Mouse (Mus musculus) frontal cortex, postnatal 10 days (tissue): ENCODE data around the gene Astn1.

Source experiments
- DNase-seq, 2 experiments: peaks; one replicate each; pipeline ENCODE4 v3.0.0; 2022; ENCODE audit warnings: low spot score in 2 of 2, mixed read lengths in 1 of 2

Astn1 gene

DNA sequence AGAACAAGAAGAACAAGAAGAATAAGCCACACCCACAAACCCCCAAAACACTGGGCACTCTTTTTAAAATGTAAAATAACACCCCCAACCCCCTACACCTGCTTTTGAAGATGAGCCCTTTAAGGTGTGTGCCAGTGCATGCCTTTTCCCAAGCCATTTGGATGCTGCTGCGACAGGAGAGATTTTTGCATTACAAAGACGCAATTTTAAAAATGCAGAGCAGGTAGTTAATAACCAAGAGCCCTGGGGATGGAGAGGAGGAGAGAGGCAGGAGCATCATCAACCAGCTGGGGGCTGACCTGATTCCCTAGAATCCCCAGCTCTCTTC lies at the start of gene Astn1:
Gene Astn1 (plus strand): TSS at position 310 of the 328 bp plus-strand sequence.
- no peak for DNase-seq

GRCm38 (mm10) chr1:158323325-158323724 lies 38.7 kb upstream of the Astn1 start:
- DNase-seq = no peak

DNA sequence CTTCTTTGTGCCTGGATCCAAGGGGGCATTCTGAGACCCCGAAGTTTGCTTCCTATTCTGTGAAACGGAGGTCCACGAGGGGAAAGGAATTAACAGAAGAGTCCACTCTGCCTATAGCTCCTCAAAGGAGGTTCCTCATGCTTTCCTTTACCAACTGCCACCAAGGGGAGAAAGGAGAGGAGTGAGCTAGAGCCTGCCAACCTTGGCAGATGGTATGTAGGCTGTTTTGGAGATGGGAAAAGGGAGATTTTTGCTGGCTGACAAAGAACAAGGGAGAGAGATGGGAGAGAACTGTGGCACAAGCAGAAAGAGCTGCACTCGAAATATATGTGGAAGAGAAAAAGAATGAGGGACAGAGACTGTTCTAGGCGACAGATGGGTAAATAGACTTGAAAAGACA lies 33.9 kb upstream of the Astn1 start:
- no peak for DNase-seq

GRCm38 (mm10) chr1:158328839-158329238 lies 33.2 kb upstream of the Astn1 start:
- no peak for DNase-seq

- no peak for DNase-seq
Measured at GRCm38 (mm10) chr1:158343243-158343714, 18.8 kb upstream of the Astn1 start.

- DNase-seq = no peak
Measured at GRCm38 (mm10) chr1:158353656-158354371, 8.3 kb upstream of the Astn1 start.

DNA sequence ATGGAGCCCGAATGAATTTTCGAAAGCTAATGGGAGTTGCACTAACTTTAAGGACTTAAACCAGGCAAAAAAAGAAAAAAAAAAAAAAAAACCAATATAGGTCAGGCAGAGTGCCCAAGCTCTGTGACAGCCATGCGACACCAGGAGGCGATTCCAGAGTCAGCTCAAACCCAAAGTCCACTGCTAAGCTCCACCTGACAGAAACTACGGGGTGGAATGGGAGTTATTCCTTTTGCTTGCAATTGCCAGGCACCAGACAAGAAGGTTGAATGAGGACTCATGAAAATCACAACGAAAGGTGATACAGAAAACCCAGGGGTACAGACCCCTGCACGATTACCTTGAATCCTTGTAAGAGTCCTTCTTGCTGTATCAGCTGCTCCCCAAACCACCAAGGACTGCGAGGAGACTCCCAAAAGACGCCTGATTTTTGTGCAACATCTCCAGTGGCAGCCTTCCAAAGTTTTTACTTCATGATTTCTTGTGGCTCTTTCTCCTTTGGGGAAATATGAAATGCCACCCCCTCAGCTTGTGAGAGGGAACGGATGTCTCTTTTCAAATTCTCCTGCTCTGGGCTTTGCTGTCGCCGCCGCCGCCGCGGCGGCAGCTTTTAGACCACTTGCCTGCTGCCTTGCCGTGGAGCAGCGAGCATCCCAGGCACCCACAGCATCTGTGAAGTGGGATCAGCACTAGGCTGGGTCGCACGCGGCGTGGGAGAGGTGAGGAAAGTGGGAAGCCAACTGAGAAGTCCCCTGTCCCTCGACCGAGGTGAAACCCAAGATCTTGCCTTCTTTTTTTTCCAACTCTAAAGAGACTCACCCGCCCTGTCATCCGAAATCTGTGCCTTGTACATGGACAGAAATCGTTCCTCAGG lies 6.7 kb upstream of the Astn1 start:
- DNase-seq = peak; percentile 25 to 47

GRCm38 (mm10) chr1:158356051-158356461 lies 6.0 kb upstream of the Astn1 start, which contains the start of gene Brinp2:
Brinp2 (minus strand) TSS chr1:158356326.
- peak; percentile 89 to 90 for DNase-seq

- peak; percentile 32 to 46 for DNase-seq
Measured at GRCm38 (mm10) chr1:158362292-158363101, 424 bp downstream of the Astn1 start.

- no peak for DNase-seq
Measured at GRCm38 (mm10) chr1:158364461-158364860, 2.4 kb downstream of the Astn1 start.

GRCm38 (mm10) chr1:158382277-158382676 lies 20.2 kb downstream of the Astn1 start:
- DNase-seq = no peak

DNA sequence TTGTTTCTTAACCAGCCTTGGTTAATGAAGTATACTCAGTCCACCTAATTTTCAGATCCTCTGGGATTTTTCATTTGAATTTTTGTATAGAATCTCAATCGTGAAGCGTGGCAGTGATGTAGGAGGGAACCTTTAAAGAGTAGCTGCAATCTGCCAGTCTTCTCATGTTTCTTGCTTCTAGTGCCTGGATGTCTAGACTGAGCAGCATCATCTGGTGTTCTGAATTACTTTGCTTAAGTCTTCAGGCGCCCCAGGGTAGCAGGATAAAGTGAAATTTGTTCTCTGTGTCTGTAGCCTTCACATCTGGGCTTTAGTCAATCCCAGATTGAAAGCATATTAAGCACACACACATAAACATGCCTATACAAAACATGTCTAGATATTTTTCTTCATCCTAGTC lies 21.1 kb downstream of the Astn1 start:
- DNase-seq = no peak

GRCm38 (mm10) chr1:158385311-158385710 lies 23.2 kb downstream of the Astn1 start:
- no peak for DNase-seq

GRCm38 (mm10) chr1:158386781-158387180 lies 24.7 kb downstream of the Astn1 start:
- DNase-seq = no peak

DNA sequence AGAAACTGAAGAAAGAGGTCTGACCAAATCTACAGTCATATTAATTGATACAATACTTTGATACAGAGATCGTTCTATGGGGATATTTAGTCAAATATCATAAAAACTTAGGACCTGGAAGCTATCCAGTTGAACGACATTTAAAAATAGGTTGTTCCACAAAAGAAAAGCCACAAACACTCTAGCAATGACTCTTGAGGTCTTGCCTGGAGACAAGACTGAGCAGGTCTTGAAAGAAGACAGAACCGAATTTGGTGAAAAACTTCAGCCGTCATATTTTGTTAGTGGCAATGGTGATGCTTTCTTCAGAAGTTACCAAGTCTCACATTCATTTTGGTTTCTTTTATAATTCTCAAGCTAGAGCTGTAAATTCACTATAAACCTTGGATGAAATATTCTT lies 26.9 kb downstream of the Astn1 start:
- DNase-seq = no peak

DNA sequence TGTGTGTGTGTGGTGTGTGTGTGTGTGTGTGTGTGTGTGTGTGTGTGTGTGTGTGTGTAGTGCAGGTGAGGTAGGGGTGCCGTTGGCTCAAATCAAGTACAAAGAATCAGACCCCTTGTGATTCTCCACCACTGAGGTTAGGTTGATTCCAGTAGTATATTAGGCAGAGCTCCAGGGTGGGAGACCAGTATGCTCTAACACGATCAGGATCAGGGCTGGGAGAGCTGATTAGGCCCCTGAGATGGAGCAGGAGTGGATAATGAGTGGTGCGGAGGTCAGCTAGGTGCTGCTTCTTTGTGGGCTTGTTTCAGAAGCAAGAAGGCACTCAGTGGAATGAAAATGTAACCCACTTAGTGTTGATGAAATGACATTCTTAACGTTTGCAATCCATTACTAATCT lies 28.6 kb downstream of the Astn1 start:
- DNase-seq = no peak

- no peak for DNase-seq
Measured at GRCm38 (mm10) chr1:158397058-158397457, 35.0 kb downstream of the Astn1 start.

GRCm38 (mm10) chr1:158400898-158401297 lies 38.8 kb downstream of the Astn1 start:
- no peak for DNase-seq

DNA sequence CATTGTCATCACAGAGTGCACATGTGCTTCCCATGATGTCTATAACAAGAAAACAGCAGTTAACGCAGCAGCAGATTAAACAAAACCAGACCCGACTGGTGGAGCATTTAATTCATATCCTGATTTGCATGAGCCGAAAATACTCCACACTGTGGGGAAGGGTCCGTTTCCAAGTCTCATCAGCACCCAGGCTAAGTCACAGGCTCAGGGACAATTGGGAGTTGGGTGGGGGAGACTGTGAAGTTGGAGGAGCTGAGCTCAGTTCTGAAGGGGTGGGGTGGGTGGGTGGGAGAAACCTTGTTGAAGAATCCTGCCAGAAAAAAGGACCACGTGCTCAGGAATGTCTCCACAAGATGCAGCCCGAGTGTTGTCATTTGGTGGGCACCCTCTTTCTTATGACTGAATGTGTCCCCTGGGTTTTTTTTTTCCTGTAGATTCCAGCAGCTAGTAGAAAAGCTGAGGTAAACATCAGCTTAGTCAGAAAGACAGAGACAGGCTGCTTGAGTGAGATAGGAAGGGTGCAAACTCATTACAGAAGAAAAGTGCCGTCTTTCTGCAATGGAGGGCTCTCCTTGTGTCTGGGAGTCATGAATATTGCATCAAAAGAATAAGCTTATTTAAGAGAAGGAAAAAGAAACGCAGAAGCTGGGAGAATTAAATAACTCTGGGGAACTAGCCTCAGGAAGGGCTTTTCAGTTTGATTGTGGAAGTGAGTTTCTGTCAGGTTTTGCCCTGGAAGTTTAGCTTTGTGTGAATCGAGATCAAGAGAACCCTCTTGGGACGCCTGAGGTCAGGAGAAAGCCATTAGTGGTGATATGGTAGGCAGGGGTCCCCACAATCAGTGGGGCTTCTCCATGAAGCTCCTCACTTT lies 44.1 kb downstream of the Astn1 start:
- DNase-seq = no peak

DNA sequence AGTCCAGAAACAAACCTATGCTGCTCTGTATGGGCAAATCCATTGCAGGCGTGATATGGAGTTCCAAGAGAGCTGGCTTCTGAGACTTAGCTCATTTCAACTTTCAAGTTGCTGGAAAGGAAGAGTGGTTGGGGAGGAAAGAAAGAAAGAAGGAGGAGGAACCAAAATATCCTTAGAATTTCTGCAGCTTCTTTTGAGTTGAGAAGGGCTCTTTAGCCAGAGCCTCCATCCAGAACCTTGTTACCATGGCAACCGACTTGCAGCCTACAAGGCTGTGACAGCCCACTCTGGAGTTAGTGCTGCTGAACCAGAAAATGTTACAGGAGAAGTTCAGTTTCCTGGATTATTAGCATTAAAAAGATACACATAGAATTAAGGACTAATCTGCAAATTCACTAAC lies 46.1 kb downstream of the Astn1 start:
- DNase-seq = no peak

DNA sequence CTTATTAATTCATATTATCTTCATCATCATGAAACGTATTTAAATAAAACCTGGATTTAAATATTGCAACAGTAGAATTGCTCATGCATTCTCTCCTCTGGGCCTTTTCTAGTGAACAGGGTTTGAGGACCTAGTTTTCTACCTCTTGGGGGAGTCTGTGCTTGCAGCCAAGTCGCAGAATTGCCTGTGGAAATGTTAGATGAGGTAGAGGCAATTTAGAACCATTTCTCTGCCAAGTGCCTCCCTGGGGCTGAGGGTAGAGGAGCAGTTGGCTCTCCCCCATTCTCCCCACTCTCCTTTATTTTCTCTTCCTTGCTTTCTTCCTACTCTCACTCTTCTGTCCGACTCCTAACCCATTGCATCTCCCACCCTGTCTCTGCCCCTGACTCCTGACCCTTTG lies 49.1 kb downstream of the Astn1 start:
- DNase-seq = no peak
